In genomic region chr10:44456757-44457595, GRCm38 (mm10) we compare ENCODE assay signal across 7 mouse cellular contexts.
DNase-seq lines count a peak whose midpoint lies in the region; ATAC-seq and TF ChIP-seq lines count a peak whose summit lies in the region.

No protein-coding gene starts in this region.

- peak overlapping the region; percentile 71 for H3K4me3 ChIP-seq in ES-Bruce4 (ENCODE audit: low read depth, low read length)
- peak overlapping the region; percentile 62 for H3K4me3 ChIP-seq in intestine, postnatal 0 days (ENCODE audit: low read depth, low read length)
- H3K4me3 ChIP-seq in lung, embryonic 16.5 days (ENCODE audit: low read length), result peak overlapping the region; percentile 73
- peak overlapping the region; percentile 55 for H3K4me3 ChIP-seq in stomach, embryonic 15.5 days (replicated peaks)

- peaks cover 2% of the 10 kb centered on the region for H3K4me1 ChIP-seq in ES-Bruce4 (ENCODE audit: control insufficient read depth, insufficient read depth, low read length)
- H3K4me1 ChIP-seq in intestine, postnatal 0 days (replicated peaks; ENCODE audit: control insufficient read depth, insufficient read depth, low read length), result no peaks in the 10 kb centered on the region
- peaks cover 11% of the 10 kb centered on the region for H3K4me1 ChIP-seq in lung, embryonic 16.5 days (replicated peaks; ENCODE audit: control insufficient read depth, insufficient read depth, low read length)
- H3K4me1 ChIP-seq in stomach, embryonic 15.5 days, result peaks cover 16% of the 10 kb centered on the region

- no peaks in the 10 kb centered on the region for H3K9me3 ChIP-seq in ES-Bruce4 (replicated peaks; ENCODE audit: control insufficient read depth, insufficient read depth, low read length, poor library complexity, severe bottlenecking)
- no peaks in the 10 kb centered on the region for H3K9me3 ChIP-seq in intestine, postnatal 0 days (ENCODE audit: control insufficient read depth)
- H3K9me3 ChIP-seq in lung, embryonic 16.5 days (ENCODE audit: control insufficient read depth, low read length), result no peaks in the 10 kb centered on the region
- H3K9me3 ChIP-seq in stomach, embryonic 15.5 days, result no peaks in the 10 kb centered on the region

- peaks cover 3% of the 10 kb centered on the region; the same call in 1 of the 2 replicates for H3K27me3 ChIP-seq in ES-Bruce4 (ENCODE audit: control insufficient read depth, insufficient read depth, low read length, poor library complexity, severe bottlenecking)
- no peaks in the 10 kb centered on the region for H3K27me3 ChIP-seq in intestine, postnatal 0 days (replicated peaks; ENCODE audit: control insufficient read depth, insufficient read depth, low read length)
- H3K27me3 ChIP-seq in lung, embryonic 16.5 days (ENCODE audit: control insufficient read depth, insufficient read depth, low read depth, low read length), result peaks cover 2% of the 10 kb centered on the region; the same call in 1 of the 2 replicates
- peaks cover 18% of the 10 kb centered on the region; the same call in 1 of the 2 replicates for H3K27me3 ChIP-seq in stomach, embryonic 15.5 days (replicated peaks)

- no peak overlapping the region for H3K27ac ChIP-seq in ES-Bruce4 (ENCODE audit: insufficient read depth, low read length)
- H3K27ac ChIP-seq in intestine, postnatal 0 days (ENCODE audit: low read depth, low read length), result peak overlapping the region; percentile 87
- H3K27ac ChIP-seq in lung, embryonic 16.5 days (ENCODE audit: low read length), result no peak overlapping the region
- no peak overlapping the region for H3K27ac ChIP-seq in stomach, embryonic 15.5 days

- H3K9ac ChIP-seq in ES-Bruce4 (ENCODE audit: low read depth, poor library complexity, severe bottlenecking), result 0 out of 2 replicates have a peak overlapping the region, but pooled peaks have one; percentile 13
- peak overlapping the region; percentile 78 for H3K9ac ChIP-seq in intestine, postnatal 0 days (ENCODE audit: low read depth, low read length)
- H3K9ac ChIP-seq in lung, embryonic 16.5 days (ENCODE audit: low read length), result peak overlapping the region; percentile 56
- no peak overlapping the region for H3K9ac ChIP-seq in stomach, embryonic 15.5 days

- peak; percentile 54 for DNase-seq in adrenal gland, postnatal 10 days
- peak; percentile 97 for DNase-seq in heart, adult 11 months
- DNase-seq in cerebellum, adult 11-12 months, result no peak

- no peak for ATAC-seq in intestine, postnatal 0 days
- ATAC-seq in lung, embryonic 16.5 days (ENCODE audit: low read depth), result peak; percentile 15; the same call in 1 of the 2 replicates
- ATAC-seq in stomach, embryonic 15.5 days (ENCODE audit: insufficient read depth, low FRiP score, low read depth), result no peak

- WGBS in intestine, postnatal 0 days, result 4% methylated on average over 31 of the region's 31 CpGs
- WGBS in lung, embryonic 16.5 days, result 2% methylated on average over 31 of the region's 31 CpGs
- WGBS in stomach, embryonic 15.5 days, result 4% methylated on average over 31 of the region's 31 CpGs

- H3K36me3 ChIP-seq in ES-Bruce4 (ENCODE audit: control insufficient read depth, insufficient read depth, low read length, poor library complexity, severe bottlenecking), result no peaks in the 10 kb centered on the region
- H3K36me3 ChIP-seq in intestine, postnatal 0 days (ENCODE audit: control insufficient read depth, insufficient read depth), result 0 out of 2 replicates have a peak, but pooled peaks cover 9% of the 10 kb centered on the region
- H3K36me3 ChIP-seq in lung, embryonic 16.5 days (ENCODE audit: control insufficient read depth, insufficient read depth, low read length), result no peaks in the 10 kb centered on the region
- H3K36me3 ChIP-seq in stomach, embryonic 15.5 days, result no peaks in the 10 kb centered on the region

- no peak for TF ChIP-seq POLR2A in ES-Bruce4 (IDR thresholded peaks at IDR 0.05; ENCODE audit: insufficient read depth, low read length)

- no peak for TF ChIP-seq CTCF in ES-Bruce4 (IDR thresholded peaks at IDR 0.05; ENCODE audit: low read depth, low read length)
- TF ChIP-seq CTCF in intestine, postnatal 0 days (IDR thresholded peaks at IDR 0.05; ENCODE audit: low read depth), result no peak

- H3K4me2 ChIP-seq in intestine, postnatal 0 days (replicated peaks; ENCODE audit: low read depth), result peak overlapping the region; percentile 78
- H3K4me2 ChIP-seq in lung, embryonic 16.5 days (ENCODE audit: low read depth, low read length), result peak overlapping the region; percentile 96
- H3K4me2 ChIP-seq in stomach, embryonic 15.5 days, result peak overlapping the region; percentile 98

- no peak for TF ChIP-seq EP300 in ES-Bruce4 (IDR thresholded peaks at IDR 0.05; ENCODE audit: insufficient read depth, low read depth, low read length)
